Mouse (Mus musculus): ENCODE results near the gene Rfx5.
A peak's percentile ranks its signal among the peaks of the same experiment; 100 is the strongest.
"Not testable (repeated sequence)": the region's sequence is repeated elsewhere in the genome, so short reads cannot be mapped to it uniquely, and the experiment has no call there.

Gene Rfx5

DNA sequence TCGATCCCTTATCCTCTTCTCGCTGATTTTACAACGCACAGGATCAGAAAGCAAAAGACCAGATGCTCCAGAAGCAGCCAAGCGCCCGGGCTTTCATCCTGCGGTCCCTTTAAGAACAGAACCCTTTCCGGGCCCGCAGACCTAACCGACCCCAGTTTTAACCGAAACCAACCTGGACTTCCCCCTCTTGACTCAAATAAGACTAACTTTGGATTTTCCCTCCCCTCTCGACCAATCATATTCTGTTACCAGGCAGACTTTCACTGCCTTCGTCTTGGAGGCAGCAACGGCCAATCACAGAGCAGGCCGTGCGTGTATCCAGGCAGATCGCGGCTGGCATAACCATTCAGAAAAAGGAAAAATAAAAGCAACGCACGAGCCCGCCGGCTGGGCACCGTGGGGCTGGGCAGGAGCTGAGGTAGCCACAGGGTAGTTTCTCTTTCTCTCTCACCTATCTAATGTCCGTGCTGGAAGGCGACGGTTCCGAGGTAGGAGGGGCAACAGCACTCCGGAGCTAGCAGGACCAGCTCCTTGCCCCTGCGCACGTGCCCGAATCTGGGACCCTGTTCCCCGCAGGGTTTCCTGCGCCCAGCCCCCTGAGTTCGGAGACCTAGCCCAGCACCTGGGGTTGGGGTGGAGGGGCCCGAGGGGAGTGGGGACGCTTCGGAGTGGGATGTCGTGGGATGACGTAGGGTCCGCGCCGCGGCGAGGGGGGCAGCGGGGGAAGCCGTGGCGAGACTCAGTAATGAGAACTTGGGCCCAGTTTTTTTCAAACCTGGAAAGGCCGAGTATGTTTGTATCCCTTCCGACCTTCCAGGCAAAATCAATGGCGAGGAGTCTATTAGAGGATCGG is at the start of gene Rfx5:
Rfx5 (plus strand) TSS at position 312 of the 853 bp plus-strand sequence.
- peak; percentile 96 for DNase-seq (ENCODE audit: low read depth, low spot score)

DNA sequence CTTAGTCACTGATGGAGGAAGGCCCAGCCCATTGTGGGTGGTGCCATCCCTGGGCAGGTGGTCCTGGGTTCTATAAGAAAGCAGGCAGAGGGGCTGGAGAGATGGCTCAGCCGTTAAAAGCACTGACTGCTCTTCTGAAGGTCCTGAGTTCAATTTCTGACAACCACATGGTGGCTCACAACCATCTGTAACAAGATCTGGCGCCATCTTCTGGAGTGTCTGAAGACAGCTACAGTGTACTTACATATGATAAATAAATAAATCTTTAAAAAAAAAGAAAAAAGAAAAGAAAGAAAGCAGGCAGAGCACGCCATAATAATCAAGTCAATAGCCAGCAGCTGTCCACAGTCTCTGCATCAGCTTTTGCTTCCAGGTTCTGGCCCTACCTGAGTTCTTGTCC is 49.1 kb upstream of the Rfx5 start:
- DNase-seq (ENCODE audit: low read depth, low spot score), result not testable (repeated sequence)

DNA sequence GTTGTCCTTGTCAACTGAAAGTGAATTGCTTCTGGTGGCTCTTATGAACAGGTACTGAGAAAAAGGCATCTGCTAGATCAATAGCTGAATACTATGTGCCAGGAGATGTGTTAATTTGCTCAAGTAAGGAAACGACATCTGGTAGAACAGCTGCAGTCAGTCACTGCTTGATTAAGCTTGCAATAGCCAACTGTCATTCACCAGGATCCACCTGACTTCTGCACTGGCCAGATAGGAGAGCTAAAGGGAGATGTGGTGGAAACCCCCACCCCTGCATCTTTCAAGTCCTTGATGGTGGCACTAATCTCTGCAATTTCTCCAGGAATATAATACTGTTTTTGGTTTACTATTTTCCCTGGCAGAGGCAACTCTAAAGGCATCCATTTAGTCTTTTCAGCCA is 47.4 kb upstream of the Rfx5 start:
- DNase-seq (ENCODE audit: low read depth, low spot score), result no peak

DNA sequence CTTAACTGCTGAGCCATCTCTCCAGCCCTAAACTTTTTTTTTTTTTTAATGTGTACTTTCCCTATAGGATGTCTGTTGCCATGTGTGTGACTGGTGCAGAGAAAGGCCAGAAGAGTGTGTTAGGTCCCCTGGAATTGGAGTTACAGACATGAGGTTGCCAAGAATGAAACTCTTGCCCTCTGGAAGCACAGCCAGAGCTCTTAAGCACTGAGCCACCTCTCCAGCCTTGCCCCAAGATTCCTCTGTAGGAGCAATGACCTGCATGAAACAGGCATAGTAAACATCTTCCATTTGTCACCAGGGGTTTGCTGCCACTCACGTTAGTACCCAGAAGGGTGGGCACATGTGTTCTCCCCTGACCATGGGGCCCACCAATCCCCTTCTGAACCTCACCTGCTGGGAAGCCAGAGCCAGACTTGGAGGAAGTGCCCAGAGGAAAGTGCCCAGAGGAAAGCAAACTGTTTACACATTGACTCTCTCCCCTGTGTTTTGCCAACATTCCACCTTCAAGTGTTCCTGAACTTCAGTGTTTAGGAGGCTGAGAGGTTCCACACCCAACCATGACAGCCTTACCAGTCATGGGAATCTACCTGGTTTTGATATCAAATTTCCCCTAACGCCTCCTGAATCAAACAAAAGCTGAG is 42.7 kb upstream of the Rfx5 start:
- DNase-seq (ENCODE audit: low read depth, low spot score), result no peak

DNA sequence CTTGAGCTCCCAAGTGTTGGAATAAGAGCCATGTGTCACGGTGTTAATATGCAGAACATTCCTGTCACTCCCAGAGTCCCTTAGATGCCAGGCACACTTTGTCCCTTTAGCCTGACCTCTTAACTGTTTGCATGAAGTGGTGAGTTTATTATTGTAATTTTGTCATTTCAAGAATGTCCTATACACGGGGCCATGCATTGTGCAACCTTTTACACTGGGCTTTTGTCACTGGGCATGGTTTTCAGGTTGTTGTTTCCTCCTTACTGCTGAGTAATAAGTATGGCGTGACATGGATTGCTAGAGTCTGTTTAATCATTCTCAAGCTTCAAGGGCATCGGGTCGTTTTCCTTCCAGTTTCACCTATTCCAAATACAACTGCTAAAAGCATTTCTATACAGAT is 40.1 kb upstream of the Rfx5 start:
- DNase-seq (ENCODE audit: low read depth, low spot score), result no peak

DNA sequence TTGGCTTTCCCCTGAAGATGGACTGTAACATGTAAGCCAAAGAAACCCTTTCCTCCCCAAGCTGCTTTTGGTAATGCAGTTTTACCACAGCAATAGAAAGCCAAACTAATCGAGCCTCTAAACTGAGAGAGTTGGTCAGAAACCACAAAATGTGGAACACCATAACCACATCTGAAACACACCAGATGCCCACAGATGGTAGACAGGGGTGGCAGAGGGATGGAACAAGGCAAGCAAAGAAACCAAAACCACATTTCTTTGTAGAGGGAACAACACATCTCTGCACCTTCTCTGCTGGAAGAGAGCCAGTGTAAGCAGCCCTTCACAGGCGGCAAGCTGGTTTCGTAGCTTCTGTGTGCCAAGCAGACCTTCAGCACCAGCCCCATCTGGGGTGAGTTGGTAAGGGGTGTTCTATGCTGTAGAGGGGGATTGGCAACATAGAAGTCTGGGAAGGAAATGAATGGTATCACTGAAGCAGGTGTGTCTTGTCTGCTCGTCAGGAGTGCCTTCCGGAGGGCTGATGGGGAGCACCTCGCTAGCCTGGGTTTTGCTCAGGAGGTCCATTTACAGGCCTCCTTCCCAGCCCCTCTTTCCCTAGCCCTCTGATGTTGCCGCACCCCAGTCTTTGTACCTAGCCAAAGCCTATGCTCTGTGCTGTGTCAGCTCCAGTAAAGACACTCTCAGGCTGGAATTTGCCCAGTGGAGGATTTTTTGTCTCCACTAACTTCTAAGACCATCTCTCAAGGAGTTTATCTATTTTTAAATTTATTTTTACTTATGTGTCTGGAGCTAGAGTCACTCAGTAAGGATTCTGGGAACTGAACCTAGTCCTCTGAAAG is 37.8 kb upstream of the Rfx5 start:
- DNase-seq (ENCODE audit: low read depth, low spot score), result no peak

DNA sequence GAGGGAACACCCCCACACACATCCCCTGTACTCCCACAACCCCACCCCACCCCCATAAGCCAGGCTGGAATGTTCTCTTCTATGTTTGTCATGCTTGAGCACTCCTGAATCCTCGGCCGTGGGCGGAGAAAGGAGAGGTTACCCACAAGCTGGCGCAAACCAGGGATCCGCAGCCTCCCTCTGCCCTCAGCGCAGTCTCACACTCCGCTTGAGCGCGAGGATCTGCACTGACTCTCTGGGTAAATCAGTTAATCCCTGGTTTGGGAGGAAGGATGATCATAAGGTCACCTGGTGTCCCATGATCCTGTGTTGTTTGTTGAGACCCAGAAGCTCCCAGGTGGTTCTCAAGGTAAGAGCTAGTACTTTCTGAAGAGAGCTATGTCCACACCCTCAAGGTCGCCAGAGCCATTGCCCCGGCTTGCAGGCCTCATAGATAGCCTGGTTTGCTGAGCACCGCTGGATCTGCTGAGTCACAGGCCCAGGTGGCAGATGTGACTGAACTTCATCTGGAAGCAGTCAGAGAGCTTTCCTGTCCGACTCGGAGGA is 36.0 kb upstream of the Rfx5 start:
- DNase-seq (ENCODE audit: low read depth, low spot score), result peak; percentile 67

DNA sequence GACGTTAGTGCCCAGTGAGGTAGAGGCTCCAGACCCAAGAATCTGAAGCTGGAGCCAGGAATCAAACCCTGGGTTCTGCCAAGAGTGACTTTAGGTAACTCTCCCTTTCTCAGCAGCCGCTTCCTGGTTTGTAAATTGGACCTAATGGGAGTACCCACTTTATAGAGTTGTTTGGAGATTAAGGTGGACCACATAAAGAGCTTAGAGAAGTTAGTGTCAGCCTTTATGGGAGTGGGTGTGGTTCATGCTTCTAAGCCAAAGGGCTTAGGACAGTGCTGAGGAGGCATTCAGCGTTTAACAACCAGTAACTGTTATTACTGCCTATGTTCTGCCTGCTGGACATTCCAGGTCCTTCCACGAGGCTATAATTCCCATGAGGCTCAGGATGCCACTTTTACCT is 35.0 kb upstream of the Rfx5 start:
- no peak for DNase-seq (ENCODE audit: low read depth, low spot score)

DNA sequence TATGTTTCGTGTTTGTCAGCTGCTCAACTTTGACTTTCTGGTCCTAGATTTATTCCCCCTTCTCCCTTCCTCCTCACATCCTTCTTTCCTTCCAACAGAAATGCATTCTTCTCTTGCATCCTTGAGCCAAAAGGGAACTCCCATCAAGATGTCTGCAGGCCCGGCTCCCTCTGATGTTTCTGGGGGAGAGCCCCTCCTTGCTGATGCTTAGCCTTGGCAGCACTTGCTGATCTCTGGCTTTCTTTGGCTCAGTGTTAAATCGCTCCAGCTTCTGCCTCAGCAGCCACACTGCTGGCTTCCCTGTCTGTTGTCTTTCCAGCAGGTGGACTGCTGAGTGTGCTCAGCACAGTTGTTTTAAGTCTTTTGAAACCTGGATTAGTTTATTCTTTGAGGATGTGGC is 32.8 kb upstream of the Rfx5 start:
- DNase-seq (ENCODE audit: low read depth, low spot score), result no peak

DNA sequence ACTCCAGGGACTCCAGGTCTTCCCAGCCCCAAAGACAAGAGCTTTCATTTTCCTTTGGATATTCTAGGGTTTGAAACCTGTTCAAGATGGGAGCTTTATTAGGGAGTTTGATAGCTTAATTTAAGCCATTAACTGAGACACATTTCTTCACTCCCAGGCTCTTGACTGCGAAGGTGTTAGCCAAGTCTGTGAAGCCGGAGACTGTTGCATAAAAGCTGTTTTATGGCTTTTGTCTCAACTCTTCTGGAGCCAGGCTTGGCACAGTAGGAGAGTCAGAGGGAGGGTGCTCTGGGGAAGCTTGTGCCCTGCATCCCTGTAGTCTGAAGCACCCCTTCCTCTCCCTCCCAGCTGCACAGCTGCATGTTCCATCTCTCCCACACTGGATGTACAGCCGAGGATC is 31.5 kb upstream of the Rfx5 start:
- no peak for DNase-seq (ENCODE audit: low read depth, low spot score)

DNA sequence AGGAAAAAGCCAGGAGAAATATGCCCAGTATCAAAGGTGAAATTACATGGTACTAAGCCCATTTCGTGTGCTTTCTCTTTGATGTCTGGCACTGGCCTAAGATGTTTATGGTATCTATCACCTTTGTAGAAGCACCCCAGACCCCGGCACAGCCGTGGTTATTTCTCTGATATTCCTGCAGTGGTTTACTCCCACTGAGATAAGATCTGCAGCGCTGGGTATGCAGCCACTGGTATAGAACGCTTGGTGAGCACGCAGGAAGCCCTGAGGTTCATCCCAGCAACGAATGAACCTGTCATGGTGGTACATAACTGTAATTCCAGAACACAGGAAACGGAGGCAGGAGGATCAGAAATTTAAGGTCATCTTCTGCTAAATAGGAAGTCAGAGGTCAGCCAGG is 29.2 kb upstream of the Rfx5 start:
- DNase-seq (ENCODE audit: low read depth, low spot score), result no peak

DNA sequence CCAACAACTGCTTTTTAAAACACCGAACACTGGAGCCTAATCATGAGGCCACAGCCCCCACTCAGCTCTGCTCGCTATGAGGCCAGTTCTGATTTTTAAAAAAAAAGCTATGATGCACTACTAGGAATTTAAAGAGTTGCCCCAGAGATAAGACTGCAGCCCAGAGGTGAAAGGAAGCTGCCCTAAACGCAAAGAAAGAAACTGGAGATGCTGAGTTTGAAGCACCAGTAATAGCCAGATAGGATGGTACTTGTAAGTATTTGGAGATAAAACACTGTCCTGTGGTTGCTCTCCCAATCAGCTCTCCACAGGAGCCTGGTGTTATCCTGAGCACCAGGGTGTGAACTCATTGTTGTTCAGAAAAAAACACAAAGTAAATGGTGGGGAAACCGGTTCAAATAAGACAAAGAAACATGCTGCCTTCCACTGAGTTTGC is 27.6 kb upstream of the Rfx5 start:
- not testable (repeated sequence) for DNase-seq (ENCODE audit: low read depth, low spot score)

DNA sequence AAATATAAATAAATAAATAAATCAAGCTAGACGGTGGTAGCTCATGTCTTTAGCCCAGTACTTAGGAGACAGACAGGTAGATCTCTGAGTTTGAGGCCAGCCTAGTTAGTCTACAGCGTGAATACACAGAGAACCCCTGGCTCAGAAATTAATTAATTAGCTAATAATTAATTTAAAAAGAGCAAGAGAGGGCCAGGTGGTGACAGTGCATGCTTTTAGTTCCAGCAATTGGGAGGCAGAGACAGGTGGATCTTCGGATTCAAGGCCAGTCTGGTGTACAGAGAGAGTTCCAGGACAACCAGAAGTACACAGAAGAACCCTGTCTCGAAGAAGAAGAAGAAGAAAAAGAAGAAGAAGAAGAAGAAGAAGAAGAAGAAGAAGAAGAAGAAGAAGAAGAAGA is 24.9 kb upstream of the Rfx5 start:
- not testable (repeated sequence) for DNase-seq (ENCODE audit: low read depth, low spot score)

DNA sequence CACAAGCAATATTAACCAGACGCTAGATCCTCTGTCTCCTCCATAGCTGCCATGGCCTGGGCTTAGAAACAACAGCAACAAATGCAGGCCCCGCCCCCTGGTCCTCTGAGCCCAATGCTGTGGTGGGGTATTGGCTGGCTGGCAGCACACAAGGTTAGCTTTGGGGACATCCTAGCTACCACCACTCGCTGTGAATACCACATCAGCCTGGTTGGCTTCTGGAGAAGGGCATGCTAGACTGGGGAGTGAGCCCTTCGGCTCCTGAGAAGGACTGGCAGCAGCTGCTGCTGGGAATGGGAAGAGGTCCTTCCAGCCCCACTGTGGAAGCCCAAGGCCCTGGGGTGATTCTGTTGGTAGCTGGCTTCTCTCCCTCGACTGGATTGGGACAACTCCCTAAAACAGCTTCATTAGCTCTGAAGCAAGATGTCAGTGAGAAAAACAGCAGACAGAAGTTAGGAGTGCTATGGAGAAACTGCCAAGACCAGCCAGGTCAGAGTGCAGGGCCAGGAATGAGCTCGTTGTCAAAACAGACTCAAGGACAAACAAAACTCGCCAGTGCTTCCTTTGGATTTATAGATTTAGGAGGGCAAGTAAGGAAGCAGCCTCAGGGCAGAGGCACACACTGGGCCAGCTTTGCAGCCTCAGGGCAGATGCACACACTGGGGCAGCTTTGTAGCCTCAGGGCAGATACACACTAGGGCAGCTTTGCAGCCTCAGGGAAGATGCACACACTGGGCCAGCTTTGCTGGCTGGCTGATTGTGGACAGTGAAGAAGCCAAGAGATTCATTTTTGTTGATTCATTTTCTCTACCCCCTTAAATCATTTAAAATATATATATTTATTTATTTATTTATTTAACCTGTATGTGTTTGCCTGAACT is 23.2 kb upstream of the Rfx5 start:
- not testable (repeated sequence) for DNase-seq (ENCODE audit: low read depth, low spot score)

DNA sequence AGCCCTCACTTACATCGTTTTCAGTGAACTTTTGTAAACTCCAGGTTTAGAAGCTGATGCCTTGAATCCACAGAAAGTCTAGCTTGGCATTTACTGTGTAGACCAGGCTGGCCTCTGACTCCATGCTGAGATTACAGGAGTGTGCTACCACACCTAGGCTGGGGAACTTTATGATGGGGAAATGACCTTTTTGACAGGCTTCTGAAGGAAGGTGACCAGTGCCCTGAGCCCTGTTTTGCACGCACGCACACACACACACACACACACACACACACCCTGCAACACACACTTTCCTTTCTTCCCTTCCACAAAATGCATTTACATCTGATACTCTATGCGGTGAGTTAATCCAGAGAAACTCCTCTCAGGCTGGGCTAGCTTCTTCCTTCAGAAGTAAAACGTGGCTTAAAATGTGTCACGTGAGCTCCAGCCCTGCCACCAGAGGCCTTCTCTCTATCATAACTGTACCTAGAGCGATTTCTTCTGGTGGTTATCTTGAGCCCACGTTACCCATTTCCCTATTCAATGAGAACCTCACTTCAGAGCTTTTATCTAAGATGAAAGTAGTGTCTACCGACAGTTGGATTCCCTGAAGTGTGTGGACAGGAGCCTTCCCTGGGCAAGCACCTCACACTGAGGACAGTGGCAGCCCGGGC is 22.3 kb upstream of the Rfx5 start:
- DNase-seq (ENCODE audit: low read depth, low spot score), result not testable (repeated sequence)

DNA sequence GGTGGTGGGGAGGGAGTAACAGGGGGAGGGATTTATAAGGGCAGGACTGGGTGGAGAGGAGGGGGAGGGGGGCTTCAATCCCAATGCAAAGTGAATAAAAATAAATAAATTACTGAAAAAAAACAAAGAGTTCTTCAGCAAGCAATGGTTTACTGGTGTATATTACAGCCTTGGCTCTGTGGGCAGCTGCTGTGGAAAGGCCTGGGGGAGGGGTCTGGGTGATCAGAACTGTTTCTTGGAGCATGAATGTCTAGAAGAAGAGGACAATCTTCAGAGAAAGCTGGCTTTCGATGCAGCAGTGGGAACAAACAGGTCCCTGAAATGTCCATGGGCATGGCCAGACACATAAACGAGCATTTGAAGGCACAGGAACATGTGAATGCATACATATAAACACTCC is 21.6 kb upstream of the Rfx5 start:
- DNase-seq (ENCODE audit: low read depth, low spot score), result not testable (repeated sequence)

DNA sequence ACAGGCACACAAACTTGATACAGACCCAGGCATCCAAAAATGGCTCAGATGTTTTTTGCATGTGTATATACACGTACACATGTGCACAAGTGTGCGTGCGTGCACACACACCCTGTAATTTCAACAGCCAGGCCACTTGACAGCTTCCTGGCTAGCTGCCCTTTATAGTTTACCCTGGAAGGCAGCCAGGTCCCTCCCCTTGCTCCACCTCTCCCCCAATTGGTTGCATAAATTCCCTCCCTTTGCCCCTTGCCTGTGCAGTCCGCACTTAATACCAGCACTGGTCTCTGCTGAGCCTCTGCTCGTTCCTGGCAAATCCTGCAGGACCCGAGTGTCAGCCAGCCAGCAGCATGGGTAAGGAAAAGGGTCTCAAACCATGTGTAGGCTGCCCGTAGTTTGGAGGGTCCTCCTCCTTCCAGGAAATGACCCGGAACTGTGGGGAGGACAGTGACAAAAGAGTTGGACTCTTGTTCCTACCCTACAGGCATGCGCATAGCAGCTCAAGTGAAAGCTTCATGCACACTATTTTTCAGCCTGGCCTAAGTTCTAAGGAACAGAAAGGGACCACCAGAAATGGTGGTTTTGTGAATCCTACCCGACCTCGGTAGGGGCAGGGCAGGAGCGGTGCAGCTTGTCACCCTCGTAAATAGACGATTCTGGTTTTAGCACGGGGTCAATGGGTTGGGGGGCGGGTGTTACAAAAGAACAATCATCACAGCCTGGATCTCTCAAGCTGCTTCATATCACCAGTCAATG is 20.9 kb upstream of the Rfx5 start, which contains the start of gene Selenbp1:
Selenbp1 (plus strand) TSS at position 248 of the 756 bp plus-strand sequence.
- DNase-seq (ENCODE audit: low read depth, low spot score), result peak; percentile 48

DNA sequence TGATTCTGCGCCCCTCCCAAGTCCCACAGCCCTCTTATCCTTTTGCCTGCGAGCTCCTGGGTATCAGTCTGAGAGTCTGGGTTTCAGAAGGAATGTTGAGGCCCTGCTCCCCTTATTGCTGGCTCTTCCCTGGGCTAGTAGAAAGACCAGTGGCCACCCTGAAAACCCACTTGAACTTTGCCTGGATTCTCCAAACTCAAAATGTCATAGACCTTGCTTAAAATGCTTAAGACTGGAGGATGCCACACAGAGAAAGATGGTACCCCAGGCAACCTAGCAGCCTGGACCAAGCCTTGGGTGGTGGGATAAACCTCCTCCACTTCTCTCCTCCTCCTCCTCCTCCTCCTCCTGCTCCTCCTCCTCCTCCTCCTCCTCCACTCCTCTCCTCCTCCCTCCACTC is 20.3 kb upstream of the Rfx5 start:
- not testable (repeated sequence) for DNase-seq (ENCODE audit: low read depth, low spot score)

DNA sequence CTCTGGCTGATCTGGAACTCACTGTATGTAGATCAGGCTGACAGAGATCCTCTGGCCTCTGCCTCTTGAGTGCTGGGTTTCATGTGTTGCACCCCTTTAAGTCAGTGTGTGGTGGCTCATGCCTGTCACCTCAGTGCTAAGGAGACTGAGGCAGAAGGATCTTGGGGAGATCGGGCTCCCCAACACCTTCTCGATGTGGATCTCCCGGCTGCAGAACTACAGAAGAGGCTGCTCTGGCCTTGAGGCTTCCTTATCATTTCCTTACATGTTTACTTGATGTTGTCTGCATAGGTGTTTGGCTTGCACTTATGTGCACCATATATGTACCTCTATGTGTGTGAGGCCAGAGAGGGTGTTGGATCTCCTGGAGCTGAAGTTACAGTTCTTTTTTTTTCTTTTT is 19.3 kb upstream of the Rfx5 start:
- DNase-seq (ENCODE audit: low read depth, low spot score), result not testable (repeated sequence)
